Mouse (Mus musculus) retina, postnatal 1 day (tissue): ENCODE measurements around the gene Fyb2.

Experiments used
- DNase-seq: peaks from one replicate; pipeline ENCODE4 v3.0.0-alpha.2; 2012

Fyb2 gene

DNA sequence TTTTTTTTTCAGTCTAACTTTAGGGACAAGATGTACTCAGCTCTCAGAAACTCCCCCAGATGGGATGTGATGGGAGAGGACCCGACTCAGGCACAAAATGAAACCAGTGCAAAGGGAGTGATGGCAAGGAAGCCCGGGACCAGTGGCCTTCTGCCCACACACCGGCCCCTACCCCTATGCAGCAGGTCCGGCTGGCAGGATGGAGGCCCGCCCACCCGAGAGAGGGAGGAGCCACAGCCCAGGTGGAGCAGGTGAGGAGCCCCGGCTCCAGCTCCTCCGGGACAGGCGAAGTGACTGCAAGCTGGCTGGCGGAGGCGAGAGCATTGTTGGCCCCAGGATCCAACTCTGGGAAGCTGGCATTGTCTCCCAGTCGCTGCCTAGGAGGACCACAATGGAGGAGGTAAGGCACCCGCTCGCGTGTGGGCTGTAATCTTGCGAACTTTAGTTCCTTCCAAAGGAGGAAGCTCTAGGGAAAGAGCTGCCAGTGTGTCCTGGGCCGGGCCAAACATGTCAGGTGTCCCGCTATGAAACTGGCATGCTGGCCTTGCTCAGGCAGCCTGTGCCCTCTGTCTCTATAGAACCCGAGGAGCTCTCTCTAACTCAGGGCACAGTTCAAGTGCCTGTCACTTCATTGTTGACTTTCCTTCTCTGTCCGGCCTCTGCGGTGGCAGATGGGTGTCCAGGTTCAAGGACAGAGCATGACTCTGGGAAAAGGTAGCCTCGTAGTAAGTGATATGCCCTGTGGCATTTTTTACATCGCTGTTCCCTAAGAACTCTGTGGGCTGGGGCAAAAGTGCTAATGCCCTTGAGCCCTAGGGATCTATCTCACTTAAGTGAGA, at the start of gene Fyb2:
Gene Fyb2, plus strand, starts transcription at position 166 of the 839 bp plus-strand sequence.
- peak; percentile 23 for DNase-seq

DNA sequence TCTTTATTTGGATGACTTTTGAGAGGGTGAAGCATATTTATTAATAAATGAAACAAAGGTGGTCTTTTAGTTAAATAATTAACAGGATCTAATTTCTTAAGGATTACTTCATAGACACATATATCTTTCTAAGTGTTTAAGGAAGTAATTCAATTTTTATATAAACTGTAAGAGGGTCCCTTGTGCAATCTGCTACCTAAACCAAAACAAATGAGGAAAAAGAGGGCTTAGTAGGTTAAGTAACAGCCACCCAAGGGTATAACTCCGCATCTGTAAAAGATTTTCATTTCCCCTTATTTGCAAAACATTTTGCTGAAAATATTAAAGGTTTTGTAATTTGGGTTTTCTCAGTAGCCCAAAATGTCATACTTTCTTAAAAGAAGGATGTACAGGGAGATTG, 48.9 kb upstream of the Fyb2 start:
- no peak for DNase-seq

DNA sequence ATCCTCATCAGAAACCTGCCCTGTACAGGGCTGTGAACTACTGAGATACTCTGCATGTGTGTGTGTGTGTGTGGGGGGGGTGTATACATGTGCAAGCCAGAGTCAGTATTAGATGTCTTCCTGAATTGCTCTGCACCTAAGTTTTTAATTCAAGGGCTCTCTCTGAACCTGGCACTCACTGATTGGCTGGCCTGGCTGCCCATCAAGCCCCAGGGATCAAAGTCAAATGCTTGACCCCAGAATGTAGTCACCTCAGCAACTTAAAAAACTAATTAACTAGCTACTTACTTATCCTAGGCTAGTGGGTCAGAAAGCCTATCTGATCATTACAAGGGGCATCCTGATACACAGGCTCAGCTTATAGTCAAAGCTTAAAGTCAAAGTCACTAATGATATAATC, 43.7 kb upstream of the Fyb2 start:
- DNase-seq, result peak; percentile 40

DNA sequence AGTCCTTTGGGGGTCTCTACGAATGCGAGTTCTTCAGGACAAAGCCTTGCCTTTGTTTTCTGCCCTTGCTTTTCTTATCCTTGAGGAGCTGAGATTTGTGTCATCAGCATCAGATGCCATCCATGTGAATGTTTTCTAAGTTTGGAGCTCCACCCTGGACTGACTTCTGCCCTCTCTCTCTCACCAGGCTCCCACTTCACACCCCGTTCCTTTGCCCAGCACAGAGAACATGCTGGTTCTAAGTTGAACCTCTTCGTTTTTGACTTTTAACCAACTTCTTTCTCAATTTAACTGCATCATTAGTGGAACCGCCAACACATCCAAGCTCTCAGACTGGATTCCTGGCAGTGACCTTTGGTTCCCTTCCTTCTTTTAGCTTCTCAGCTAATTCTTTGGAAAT, 43.1 kb upstream of the Fyb2 start:
- DNase-seq, result no peak

DNA sequence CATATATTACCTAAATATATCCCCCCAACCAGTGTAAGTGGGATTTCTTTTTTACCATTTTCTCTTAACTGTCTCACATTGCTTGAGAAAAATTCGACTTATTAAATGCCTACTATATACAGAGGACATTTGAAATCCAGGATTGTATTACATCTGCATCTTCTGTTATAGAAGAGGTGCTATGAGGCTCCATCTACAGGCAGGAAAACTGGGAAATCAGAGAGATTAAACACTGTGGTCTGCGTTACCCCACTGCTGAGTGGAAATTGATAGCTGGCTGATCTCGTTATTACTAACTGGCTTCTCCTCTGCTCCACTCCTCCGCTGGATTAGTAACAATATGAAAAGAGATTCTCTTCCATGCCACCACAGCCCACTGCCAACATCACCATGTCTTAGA, 37.4 kb upstream of the Fyb2 start:
- no peak for DNase-seq

DNA sequence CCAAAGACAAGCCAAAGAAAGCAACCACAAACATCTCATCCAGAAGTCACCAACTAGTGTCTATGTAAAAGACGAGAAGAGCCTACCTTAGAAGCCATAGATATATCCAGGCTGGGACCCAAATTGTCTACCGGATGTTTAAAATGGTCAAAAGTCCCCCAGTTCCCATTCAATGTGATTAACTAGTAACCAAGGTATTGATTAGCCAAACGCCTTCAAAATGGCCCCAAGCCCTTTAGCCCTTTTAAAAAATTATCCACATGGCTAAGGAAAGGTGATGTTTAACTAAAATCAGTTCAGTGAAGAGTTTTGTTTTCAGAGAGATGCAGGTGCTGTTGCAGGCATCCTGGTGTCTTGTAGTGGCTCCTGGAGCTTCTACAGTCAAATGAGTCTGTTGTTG, 36.9 kb upstream of the Fyb2 start, which contains the start of gene C8a:
Gene C8a, minus strand, starts transcription at position 76 of the 400 bp plus-strand sequence.
- DNase-seq, result no peak

DNA sequence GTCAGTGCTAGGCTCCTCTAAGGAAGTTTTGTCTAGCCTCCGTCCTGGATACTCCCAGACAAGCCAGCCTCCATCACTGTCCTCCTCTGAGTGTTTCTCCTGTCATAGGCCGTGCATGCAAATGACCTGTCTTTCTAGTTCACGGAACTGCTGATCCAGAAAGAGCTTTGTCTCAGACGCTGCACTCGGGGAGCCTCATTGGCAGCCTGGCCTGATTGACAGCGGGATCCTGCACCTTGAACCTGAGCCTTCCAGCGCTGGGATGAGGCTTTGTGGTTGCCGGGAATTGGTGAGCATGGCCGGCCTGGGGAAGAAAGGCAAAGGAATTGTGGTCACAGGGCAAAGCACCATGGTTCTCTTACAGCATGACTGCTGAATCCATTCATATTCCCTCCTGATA, 25.8 kb upstream of the Fyb2 start:
- DNase-seq, result peak; percentile 49

DNA sequence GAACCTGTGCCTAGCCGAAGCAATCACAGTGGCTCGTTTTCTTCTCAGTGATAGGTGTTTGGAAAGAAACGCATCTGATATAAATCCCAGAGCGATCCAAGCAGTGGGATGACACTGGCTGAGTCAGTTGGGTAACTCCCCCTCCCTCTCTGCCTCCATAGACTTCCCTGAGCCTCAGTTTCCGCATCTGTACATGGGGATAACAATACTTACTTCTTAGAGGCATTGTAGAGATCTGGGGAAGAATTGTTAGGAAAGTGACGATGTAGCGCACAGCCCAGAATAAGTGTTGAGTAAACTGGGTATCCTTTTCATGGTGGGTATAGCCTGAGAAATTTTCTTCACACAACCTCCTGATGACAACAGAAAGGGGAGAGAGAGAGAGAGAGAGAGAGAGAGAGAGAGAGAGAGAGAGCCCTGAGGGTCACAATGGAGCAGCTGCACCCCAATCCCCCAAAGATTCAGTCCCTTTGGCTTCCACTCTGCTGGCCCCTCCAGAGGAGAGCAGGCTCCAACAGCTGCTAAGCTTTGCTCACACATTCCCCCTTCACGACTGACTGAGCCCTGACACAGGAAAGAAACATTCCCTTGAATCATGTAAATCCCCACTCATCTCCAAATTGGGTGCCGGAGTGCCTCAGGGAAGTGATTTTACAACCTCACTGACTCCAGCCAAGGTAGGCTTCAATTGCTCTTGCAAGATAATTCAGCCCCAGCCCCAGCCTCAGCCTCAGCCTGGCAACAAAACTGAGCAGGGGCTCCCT, 24.6 kb upstream of the Fyb2 start:
- peak; percentile 63 for DNase-seq

DNA sequence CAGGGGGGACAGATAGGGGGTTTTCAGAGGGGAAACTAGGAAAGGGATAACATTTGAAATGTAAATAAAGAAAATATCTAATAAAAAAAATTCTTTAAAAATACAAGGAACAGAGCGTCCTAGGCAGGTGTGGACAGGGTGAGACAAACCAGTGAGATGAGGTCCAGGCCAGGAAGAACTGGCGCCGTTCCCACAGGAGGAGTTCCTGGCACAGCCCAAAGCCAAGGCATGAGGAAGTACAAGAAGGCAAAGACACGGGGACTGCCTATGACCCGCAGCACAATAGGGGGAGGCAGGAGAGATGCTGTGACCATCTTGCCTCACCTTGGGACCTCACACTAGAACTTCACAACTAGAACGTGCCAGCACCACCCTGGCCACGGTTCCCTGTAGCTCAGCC, 21.5 kb upstream of the Fyb2 start:
- DNase-seq, result no peak

DNA sequence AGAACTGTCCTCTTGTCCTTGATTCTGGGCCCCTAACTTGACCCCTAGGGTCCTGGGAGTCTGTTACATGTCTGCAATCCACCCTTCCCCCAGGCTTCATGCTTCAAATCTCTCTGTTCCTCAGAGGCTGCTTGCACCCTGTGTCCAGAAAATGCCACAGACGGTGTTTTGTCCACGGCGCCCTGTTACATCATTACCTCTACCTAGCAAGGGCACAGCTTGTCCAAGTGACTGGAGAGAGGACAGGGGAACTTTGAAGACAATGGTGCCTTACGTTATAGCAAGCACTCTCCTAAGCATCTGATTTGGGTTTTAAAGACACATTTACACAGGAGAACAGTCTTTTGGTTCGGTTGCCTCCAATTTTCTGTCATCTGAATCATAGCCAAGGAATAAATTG, 19.7 kb upstream of the Fyb2 start:
- no peak for DNase-seq

DNA sequence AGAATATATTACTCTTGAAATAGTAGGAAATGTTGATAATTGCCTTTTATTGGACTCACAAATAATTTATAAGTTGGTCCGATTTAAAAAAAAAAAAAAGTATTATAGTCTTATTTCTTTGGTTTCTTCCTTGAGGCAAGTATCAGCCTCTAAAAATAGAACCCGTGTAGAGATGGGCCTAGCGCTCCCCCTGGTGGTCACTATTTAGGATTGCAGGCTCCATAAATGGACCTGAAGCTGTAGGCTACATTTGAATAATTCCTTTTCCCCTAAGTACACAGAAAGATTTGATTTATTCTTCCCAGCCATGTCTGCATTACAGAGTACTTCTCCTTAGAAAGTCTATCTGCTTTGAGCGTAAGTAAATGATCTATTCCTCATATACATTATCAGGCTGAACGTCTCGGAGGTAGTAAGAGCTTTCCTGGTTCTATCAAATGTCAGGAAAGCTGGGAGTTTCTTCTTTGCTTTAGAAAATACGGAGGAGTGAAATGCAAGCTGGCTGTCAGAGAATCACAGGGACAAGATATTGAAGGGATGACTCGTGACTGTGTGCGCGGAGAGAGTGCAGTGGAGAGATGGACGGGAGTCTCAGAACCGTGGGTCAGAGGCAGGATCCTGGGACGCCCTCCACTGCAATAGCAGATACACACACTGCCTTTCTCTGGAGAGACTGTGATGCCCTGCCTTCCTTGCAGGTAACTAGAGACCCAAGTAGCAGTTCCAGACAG, 19.1 kb upstream of the Fyb2 start:
- peak; percentile 69 for DNase-seq

DNA sequence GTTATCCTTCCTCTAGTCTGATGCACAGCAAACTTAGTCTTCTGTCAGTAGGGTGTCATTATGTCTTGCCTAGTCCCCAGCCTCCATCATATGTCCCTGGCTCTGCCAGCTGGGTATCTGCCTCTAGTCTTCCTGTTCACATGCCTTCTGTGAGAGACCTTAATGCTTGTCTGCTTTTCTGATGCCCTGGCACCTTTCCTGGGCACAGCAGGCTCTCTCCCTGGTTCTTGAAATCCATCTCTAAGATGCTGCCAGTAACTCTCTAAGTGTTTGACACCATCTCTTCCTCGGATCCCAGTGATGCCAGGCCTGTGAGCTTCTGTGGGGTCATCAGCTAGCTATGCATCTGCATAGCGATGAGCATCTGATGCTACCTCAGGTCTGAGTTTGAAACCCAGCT, 10.4 kb upstream of the Fyb2 start:
- DNase-seq, result no peak

DNA sequence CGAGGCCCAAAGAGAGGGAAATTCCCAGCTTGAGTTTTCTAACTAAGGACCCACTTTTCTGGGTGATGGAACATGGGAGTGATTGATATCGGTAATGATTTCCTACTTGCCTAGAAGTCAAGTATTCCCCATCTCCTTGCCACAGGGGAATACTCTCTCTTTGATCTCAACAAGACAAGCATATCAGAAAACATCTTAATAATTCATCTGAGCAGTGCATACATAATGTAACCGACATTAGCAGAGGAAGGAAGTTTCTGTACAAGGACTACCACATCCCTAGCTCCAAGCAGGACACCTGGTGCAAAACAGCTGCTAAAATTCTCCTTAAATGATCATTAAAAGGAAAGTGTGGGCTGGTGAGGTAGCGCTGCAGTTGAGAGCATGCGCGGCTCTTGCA, 8.2 kb upstream of the Fyb2 start:
- no peak for DNase-seq

DNA sequence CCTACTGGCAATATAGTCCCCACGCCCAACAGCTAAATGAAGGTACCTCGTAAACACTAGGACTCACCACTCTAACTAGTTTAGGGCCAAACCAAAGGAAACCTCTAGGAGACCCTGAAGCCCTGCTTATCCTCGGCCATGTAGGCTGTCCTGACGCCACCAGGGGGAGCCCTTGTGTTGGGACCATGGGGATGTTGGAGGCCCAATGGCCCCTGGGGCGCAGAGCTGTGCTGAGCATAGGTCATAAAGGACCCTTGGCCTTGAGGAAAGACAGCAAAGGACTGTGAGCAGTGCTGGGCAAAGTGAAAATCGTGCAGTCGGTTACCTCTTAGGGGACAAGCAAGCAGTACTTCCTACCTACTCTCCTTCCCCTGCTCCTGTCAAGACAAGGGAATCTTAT, 1.6 kb upstream of the Fyb2 start:
- DNase-seq, result peak; percentile 83

DNA sequence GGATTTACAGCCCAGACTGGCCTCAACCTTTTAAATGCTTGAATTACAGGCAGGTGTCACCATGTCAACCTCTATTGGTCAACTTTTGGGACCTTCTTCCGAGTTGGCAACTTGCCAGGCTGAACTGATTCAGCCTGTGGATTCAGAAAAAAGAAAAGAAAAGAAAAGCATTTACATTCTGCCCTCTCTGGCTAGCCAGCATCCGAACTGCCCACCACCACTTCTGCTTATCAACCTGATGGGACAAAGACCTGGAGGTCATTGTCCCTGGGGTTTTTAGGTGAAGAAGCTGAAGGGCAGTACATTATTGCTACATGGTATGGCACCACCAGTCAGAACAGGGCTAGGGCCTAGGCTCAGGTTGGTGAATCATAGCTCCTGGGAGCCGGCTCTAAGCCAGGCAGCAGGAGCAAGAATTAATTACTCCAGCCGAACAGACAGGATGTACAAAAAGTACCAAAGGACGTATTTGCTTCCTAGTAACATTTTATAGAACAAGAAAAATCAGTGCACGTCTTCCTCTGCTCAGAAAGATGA, 1.5 kb downstream of the Fyb2 start:
- no peak for DNase-seq

DNA sequence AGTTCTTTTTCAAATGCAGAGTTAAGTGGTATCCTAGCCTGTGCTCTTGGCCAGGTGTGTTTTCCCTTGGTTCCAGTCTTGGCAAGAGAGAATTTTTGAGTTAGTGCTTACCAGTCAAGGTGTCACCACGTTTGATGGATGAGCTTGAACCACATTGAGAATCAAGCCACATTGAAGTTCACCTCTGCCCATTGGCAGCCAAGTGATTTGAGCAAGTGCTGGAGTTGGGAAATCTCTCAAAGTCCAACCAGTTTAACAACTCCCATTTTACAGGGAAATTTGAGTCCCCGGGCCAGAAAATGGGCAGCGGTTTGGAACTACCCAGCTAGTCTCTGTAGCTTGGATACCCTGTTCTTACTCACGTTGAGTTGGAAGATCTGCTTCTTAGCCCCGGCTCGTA, 4.8 kb downstream of the Fyb2 start:
- no peak for DNase-seq

DNA sequence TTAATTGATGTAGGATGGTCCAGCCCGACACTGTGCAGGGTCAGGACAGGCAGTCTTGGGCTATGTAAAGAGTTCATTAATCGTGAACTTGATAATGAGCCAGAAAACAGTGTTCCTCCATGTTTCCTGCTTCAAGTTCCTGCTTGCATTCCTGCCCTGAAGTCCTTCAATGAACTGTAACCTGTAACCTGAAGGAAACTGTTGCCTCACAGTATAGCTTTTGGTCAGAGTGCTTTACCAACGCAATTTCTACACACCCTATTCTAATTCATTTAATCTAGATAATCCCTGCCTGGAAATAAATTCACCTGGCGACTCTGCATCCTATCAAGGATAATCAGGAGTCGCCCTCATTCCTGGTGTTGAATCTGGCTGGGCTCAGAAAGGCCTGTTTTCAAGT, 12.1 kb downstream of the Fyb2 start:
- DNase-seq, result no peak

DNA sequence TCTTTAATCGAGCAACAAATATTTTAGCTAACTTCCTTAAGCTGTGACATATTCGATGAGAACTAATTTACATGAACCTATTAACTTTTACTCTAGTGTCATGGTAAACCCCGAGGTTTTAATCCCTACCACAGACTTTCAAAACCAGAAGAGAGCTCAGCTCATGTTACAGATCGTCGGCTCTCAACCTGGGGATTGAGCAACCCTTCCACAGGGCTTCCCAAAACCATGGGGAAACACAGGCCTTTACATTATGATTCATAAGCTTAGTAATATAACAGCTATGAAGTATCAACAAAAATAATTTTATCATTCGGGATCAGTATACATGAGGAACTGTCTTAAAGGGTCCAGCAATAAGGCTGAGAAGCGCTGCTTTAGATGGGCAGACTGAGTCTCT, 15.9 kb downstream of the Fyb2 start:
- DNase-seq, result no peak

DNA sequence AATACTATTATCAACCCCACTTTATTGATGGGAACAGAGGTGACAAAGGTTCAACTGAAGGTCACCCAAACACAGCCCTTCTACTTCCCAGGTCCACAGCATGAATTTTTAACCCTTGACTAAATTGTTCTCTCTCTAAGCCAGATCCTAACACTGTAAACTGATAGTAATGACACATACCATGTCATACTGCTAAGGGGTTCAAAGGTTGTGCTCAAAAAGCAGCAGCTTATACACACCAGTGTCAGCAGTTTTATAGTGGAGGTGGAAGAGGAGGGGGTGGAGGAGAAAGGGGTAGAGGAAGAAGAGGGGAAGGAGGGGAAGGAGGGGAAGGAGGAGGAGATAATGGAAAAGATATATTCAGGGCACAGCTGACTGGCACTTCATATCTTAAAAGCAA, 20.4 kb downstream of the Fyb2 start:
- DNase-seq, result no peak

DNA sequence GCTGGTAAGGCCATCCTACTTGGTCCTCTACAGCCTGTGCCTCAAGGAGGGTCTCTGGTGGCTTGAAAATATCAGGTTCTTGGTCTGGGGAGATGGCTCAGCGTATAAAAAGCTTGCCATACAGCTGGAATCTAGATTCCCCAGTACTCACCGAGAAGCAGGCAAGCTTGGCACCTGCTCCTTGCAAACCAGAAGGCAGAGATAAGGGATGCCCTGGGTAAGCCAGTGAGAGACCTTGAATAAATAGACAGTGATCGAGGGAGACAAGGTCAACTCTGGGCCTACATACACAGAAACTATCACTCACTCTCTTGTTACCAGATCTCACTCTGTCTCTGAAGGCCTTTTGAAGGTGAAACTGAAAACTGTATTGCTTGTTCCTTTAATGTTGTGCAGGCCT, 21.7 kb downstream of the Fyb2 start:
- no peak for DNase-seq

DNA sequence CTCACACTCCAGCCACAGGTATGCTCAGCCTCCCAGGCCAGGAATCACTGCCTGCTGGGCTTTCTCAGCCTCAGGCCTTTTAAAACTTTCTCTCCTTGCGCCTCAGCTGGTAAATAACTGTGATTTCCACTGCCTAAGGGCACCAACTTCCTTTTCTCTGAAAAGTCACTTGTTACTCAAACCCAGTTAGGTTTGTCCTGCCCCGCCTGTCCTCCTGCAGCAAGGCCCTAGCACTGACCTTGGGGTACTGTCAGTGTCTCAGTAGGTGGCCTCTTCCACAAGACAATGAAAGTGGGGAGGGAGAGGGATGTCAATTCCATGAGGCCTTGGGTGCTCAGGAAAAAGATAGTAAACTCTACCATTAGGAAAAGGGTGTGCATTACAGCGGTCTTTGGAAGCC, 22.2 kb downstream of the Fyb2 start:
- no peak for DNase-seq

DNA sequence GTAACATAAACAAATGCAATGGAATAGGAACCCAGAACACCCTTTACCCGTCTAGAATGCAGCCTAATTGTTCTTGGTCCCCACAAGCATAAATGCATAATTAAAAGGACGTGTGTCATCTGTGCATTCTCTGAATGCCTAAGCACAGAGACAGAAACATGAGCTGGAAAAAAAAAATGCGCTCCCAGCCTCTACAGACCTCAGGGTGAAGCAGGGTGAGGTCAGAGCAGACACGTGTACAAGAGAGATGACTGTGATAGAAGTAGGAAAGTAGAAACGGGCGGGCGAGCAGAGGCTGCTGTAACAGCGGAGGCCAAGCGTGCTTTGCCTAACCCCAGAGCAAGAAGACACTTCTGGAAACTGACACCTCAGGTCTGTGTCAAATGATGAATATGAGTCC, 22.8 kb downstream of the Fyb2 start:
- no peak for DNase-seq

DNA sequence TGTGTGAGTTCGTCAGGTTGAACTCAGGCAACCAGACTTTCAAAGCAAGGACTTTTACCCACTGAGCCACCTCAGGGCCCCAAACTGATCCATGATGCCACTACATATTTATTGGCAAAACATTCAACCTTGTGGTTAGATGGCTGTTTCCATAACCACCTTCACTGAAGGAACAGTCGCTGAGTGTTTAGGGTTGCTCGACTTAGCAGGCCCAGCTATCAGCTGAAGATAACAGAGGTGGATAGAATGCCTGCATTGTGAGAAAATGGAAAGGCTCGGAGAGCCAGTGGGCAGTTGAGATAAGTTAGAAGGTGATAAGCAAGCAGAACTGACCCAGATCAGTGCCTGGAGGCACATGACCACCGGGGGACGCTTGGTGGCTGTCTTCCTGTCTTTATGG, 26.3 kb downstream of the Fyb2 start:
- no peak for DNase-seq
